Mouse (Mus musculus) bone marrow, adult 2 months (tissue): ENCODE data around the gene Mmp7.

ENCODE experiments used
- CTCF ChIP-seq: fragments of 200-500 bp; IDR thresholded peaks from 2 replicates; pipeline ENCODE4 v1.5.1; 2011; ENCODE audit warnings: low read length, control low read depth; ENCODE audit not compliant: control insufficient read depth, insufficient read depth
- POLR2A ChIP-seq: fragments of 200-500 bp; IDR thresholded peaks from 2 replicates; pipeline ENCODE4 v1.6.1; 2011; ENCODE audit warnings: low read depth, mild to moderate bottlenecking, control low read depth, low read length, borderline replicate concordance; ENCODE audit not compliant: control insufficient read depth

DNA sequence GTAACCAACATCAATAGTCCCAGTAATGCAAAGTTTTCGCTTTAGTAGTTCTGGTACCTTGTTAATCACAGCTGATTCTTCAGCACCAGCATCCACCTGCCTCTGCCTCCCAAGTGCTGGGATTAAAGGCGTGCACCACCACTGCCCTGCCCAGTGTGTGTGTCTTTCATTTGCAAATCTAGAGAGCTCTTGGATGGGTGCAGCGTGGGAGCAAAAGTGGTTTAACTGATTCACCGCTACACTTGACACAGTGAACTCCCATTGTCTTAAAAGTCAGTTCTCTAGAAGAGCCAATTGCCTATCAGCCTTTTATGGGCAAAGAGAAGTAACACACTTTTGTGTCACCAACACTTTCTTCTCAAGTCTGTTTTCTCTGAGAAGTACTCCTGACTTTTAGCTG is 19.3 kb downstream of the Mmp7 start:
- no peak for TF ChIP-seq POLR2A
- TF ChIP-seq CTCF: no peak
